Mouse (Mus musculus) lung, adult 2 months (tissue): ENCODE results near the gene Mlycd.

Experiments used
- CTCF ChIP-seq: fragments of 200-500 bp; IDR thresholded peaks from 2 replicates; pipeline ENCODE4 v1.5.1; 2011; ENCODE audit warnings: mild to moderate bottlenecking, low read length, control low read depth; ENCODE audit not compliant: insufficient read depth
- POLR2A ChIP-seq: fragments of 200-500 bp; IDR thresholded peaks from 2 replicates; pipeline ENCODE4 v1.6.1; 2011; ENCODE audit warnings: low read depth, mild to moderate bottlenecking, control low read depth, low read length, borderline replicate concordance; ENCODE audit errors: extremely low read depth

DNA sequence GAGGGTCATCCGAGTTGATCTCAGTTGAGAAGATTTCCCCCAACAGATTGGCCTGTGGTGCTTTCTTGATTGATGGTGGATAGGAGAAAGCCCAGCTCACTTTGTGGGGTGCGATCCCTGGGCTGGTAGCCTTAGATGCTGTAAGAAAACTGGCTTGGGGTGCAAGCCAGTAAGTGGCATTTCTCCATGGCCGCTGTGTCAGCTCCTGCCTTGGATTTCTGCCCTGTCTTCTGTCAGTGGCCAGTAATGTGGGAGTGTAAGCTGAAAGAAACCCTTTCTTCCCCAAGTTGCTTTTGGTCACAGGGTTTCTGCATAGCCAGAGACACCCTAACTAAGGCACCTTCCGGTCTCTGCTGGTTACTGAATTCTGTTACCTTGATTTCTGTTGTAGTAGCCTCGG, 61.4 kb downstream of the Mlycd start:
- no peak for TF ChIP-seq CTCF
- TF ChIP-seq POLR2A: no peak
